Mouse (Mus musculus) hindbrain, embryonic 12.5 days (tissue): ENCODE measurements around the gene Tspan17. TPM values are rescaled to one million over a fixed set of nuclear protein-coding genes. Genes with fewer than 3 reads are reported as not detected.

ENCODE experiments used
- ATAC-seq: fragments of 200-750 bp; cut with Nextera tagmentation; 2 replicates; pipeline ENCODE4 v1.8.0; 2017; ENCODE audit warnings: moderate TSS enrichment; ENCODE audit not compliant: low FRiP score
- H3K27ac ChIP-seq: fragments of 300-500 bp; sonication (generic); 2 replicates; pipeline ENCODE4 v1.5.1; 2016; ENCODE audit warnings: mild to moderate bottlenecking
- H3K27me3 ChIP-seq: fragments of 300-500 bp; sonication (generic); 2 replicates; pipeline ENCODE4 v1.6.1; 2016; ENCODE audit warnings: mild to moderate bottlenecking
- H3K36me3 ChIP-seq: fragments of 300-500 bp; sonication (generic); 2 replicates; pipeline ENCODE4 v1.6.1; 2016; ENCODE audit warnings: mild to moderate bottlenecking
- H3K4me1 ChIP-seq: fragments of 300-500 bp; sonication (generic); 2 replicates; pipeline ENCODE4 v1.6.1; 2016
- H3K4me2 ChIP-seq: fragments of 300-500 bp; sonication (generic); replicated peaks from 2 replicates; pipeline ENCODE4 v1.6.1; 2016; ENCODE audit warnings: mild to moderate bottlenecking
- H3K4me3 ChIP-seq: fragments of 300-500 bp; sonication (generic); 2 replicates; pipeline ENCODE4 v1.5.1; 2016; ENCODE audit warnings: mild to moderate bottlenecking
- H3K9ac ChIP-seq: fragments of 300-500 bp; sonication (generic); 2 replicates; pipeline ENCODE4 v1.6.1; 2016; ENCODE audit warnings: mild to moderate bottlenecking, moderate library complexity
- H3K9me3 ChIP-seq: fragments of 300-500 bp; sonication (generic); replicated peaks from 2 replicates; pipeline ENCODE4 v1.6.1; 2016; ENCODE audit warnings: mild to moderate bottlenecking
- WGBS: fragments of 180-500 bp; shearing (Covaris S2); methylation state at CpG from one replicate; pipeline ENCODE4 v1.1.7; 2016; 5-methylcytosine and 5-hydroxymethylcytosine counted together
- polyA plus RNA-seq: library from polyadenylated mRNA; unstranded; fragments of >200 nt; fragmentation: Nextera tagmentation; extraction: Ambion mirVana; gene quantifications from 2 replicates; pipeline ENCODE4 v1.2.1, GENCODE M21; 2016

Tspan17 gene
- polyA plus RNA-seq, 1 experiment from 2014 or later, result 35.0 TPM

DNA sequence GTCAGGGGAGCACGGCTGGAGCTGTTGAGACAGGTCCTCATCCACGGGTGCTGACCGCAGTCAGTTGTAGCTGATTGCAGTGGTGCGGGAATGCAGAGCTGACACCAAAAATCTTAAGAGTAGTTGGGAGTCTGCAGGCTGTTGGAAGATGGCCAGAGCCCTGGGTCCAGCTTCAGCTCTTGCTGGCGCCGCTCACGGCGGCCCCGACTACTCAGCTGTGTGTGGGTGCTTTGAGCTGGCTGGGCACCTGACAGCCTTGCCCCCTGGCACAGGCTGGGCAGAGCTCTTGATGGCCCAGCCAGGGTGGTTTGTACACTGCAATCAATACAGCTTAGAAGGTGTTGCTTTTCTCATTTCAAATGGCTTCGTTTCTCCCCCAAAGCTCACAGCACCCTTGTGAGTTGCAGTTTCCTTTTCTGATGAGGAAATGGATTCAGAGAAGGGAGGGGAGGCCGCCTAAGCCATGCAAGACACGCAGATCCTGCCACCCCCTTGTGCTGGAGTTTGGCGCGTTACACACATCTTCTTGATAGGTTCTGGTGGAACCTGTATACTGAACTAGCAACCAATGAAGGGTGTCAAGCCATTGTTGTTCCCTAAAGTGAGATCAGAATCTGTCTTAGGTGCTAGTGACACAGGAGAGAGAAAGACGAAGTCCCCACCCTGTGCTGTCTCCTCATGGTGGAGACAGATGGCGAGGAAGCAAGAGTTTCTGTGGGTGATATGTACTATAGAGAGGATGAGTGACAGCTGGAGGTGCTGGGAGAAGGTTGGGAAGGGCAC is 8.9 kb downstream of the Tspan17 start:
- Histone ChIP-seq H3K9ac (no peak overlapping the region), H3K9me3 (no peaks in the 10 kb centered on the region), H3K4me1 (no peaks in the 10 kb centered on the region), H3K27me3 (peaks cover 41% of the 10 kb centered on the region), H3K4me2 (no peak overlapping the region), H3K36me3 (no peaks in the 10 kb centered on the region), H3K4me3 (no peak overlapping the region), H3K27ac (no peak overlapping the region)
- no peak for ATAC-seq
- 80% methylated on average over 16 of the region's 16 CpGs for WGBS

DNA sequence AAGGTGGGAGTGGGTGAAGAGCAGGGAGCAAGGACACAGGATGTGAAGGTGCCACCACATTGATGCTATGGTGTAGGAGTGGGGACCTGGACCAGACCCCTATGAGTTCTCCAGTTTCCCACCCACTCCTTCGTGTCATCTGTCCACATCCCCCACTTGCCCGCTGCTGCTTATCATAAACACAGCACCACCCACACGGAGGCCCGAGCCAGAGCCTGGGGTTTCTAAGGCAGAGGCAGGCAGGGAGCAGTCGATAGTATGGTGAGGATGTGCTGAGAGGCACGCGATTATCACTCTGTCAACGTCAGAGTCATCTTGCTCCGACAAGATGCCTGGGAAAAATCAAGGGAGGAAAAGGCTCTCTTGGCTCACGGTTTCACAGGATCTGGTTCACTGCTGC is 9.6 kb downstream of the Tspan17 start:
- 75% methylated on average over 10 of the region's 10 CpGs for WGBS
- peaks cover 38% of the 10 kb centered on the region for H3K27me3 ChIP-seq
- no peak overlapping the region for H3K4me2 ChIP-seq
- no peak overlapping the region for H3K27ac ChIP-seq
- H3K36me3 ChIP-seq, result no peaks in the 10 kb centered on the region
- no peak overlapping the region for H3K9ac ChIP-seq
- H3K4me3 ChIP-seq, result no peak overlapping the region
- H3K9me3 ChIP-seq, result no peaks in the 10 kb centered on the region
- H3K4me1 ChIP-seq, result no peaks in the 10 kb centered on the region
- no peak for ATAC-seq

DNA sequence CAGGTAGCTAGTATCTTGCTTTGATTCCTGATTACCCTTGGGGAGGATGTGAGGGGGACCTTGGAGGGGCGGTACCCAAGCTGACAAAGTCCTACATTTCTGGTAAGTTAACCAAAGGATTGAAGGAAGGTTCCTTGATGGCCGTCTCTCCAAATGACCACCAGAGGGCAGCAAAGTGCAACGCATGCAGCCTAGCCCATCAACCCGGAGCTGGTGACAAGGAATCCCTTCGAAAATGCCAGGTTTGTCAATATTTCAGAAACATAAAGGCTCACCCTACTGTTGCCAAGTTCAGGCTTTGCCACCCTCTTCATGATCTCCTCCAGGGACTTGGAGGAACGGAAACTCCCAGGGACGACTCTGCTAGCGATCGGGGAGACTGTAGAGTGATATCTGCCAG is 10.5 kb downstream of the Tspan17 start:
- 29% methylated on average over 9 of the region's 9 CpGs for WGBS
- no peaks in the 10 kb centered on the region for H3K9me3 ChIP-seq

DNA sequence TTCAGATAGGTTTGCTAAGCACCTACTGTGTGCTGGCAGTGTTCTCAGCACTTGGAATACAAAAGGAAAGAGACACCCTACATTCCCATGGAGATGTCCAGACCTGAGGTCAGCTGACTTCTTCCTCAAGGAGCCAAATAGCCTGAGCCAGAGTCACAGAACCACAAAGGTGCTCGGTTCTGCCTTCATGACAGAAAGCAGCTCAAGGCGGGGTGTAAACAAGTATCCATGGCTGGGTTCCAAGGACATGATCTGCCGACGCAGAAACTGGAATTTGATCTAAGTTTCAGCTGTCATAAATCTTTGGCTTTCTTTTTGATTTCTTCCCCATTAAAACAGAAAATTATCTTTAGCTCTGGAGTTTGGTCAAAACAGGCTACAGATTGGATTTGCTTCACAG is 11.0 kb downstream of the Tspan17 start:
- ATAC-seq, result no peak
- WGBS, result 79% methylated on average over 4 of the region's 4 CpGs
- Histone ChIP-seq H3K4me3 (no peak overlapping the region), H3K4me2 (no peak overlapping the region), H3K27ac (no peak overlapping the region), H3K36me3 (no peaks in the 10 kb centered on the region), H3K9ac (no peak overlapping the region), H3K27me3 (peaks cover 47% of the 10 kb centered on the region), H3K9me3 (no peaks in the 10 kb centered on the region), H3K4me1 (no peaks in the 10 kb centered on the region)

More for the DNA sequence above, 10.5 kb downstream of the Tspan17 start:
- H3K4me3 ChIP-seq, result no peak overlapping the region
- no peak for ATAC-seq
- no peaks in the 10 kb centered on the region for H3K4me1 ChIP-seq
- H3K4me2 ChIP-seq, result 0 out of 2 replicates have a peak overlapping the region, but pooled peaks have one; percentile 13
- no peak overlapping the region for H3K9ac ChIP-seq
- peaks cover 46% of the 10 kb centered on the region for H3K27me3 ChIP-seq
- no peak overlapping the region for H3K27ac ChIP-seq
- no peaks in the 10 kb centered on the region for H3K36me3 ChIP-seq

DNA sequence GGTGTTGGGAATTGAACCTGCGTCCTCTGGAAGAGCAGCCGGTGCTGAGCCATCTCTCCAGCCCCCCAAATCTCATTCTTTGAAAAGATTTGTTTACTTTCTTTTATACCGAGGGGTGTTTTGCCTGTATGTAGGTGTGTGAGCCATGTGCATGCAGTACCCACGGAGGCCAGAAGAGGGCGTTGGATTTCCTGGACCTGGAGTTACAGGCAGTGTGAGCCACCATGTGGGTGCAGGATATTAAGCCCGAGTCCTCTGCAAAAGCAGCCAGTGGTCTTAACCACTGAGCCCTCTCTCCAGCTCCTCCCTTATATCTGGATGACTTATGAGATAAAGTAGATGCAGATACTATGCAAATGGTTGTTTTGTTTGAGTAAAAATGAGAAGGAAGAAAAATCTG is 13.8 kb downstream of the Tspan17 start:
- no peaks in the 10 kb centered on the region for H3K36me3 ChIP-seq
- 81% methylated on average over 6 of the region's 6 CpGs for WGBS
- peaks cover 8% of the 10 kb centered on the region for H3K4me1 ChIP-seq
- no peak for ATAC-seq
- H3K27ac ChIP-seq, result no peak overlapping the region
- H3K4me3 ChIP-seq, result no peak overlapping the region
- H3K9me3 ChIP-seq, result no peaks in the 10 kb centered on the region
- no peak overlapping the region for H3K4me2 ChIP-seq
- H3K9ac ChIP-seq, result no peak overlapping the region
- peaks cover 46% of the 10 kb centered on the region for H3K27me3 ChIP-seq

DNA sequence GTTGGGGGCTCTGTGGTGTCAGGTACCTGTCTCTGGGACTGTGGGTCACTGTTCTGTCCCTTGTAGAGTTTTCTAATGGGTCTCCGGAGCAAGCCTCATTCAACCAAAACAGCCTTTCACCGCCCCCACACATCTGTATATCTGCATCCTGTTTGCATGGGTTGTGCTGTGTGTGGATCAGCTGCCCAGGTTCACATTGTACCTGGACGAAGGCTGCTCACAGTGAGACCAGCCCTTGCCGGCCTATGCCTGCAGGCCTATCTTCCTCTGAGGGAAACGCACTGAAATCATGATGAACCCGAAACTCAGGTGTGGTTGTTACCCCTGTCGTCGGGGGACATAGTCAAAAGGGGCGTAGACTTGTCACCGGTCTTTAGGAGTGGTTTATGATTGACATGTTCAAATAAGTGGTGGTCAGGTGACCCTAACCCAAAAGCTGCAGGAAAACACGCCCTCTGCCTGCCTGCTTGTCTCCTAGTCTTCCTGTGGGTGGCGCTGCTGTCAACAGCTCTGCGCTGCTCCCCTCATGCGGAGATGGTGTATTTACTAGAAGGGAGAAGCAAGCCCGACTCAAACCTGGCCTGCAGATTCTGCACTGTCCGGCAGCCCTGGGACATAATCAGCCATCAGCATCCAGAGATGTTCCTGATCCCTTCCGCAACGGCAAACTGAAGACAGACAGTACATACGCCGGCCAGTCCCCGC is 16.1 kb downstream of the Tspan17 start:
- Histone ChIP-seq H3K36me3 (no peaks in the 10 kb centered on the region), H3K27ac (no peak overlapping the region), H3K4me3 (no peak overlapping the region), H3K4me2 (no peak overlapping the region), H3K9me3 (no peaks in the 10 kb centered on the region), H3K4me1 (peaks cover 8% of the 10 kb centered on the region), H3K27me3 (peaks cover 42% of the 10 kb centered on the region), H3K9ac (no peak overlapping the region)
- ATAC-seq, result no peak
- WGBS, result 45% methylated on average over 21 of the region's 21 CpGs

DNA sequence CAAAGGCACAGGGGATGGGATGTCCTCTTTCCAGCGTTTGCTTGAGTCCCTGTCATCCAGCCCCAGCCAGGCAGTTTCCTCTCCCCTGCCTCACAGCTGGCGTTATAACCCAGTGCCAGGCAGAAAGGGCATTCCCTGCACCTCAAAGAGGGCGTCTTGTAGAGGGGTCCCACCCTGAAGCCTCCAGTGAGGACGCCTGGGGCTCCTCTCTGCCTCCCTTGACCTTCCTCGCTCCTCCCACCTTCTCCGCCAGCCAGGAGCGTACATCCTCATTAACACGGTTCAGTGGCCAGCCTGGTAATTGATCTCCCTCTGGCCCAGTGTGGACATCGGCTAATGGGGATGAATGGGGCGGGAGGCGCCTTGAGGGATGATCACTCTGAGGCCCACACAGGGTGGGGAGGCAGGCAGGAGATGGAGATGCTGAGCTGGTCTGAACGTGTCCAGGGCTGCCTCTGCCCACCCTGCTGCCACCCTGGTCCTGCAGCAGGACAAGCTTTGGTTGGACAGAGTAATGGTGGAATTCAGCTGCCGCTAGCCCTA is 17.3 kb downstream of the Tspan17 start:
- H3K4me1 ChIP-seq, result peaks cover 8% of the 10 kb centered on the region
- 0 out of 2 replicates have a peak overlapping the region, but pooled peaks have one; percentile 32 for H3K27ac ChIP-seq
- H3K9ac ChIP-seq, result no peak overlapping the region
- H3K4me2 ChIP-seq, result no peak overlapping the region
- H3K9me3 ChIP-seq, result no peaks in the 10 kb centered on the region
- 21% methylated on average over 13 of the region's 13 CpGs for WGBS
- H3K36me3 ChIP-seq, result no peaks in the 10 kb centered on the region
- H3K27me3 ChIP-seq, result peaks cover 39% of the 10 kb centered on the region
- no peak; the same call in 1 of the 2 replicates for ATAC-seq
- no peak overlapping the region for H3K4me3 ChIP-seq

DNA sequence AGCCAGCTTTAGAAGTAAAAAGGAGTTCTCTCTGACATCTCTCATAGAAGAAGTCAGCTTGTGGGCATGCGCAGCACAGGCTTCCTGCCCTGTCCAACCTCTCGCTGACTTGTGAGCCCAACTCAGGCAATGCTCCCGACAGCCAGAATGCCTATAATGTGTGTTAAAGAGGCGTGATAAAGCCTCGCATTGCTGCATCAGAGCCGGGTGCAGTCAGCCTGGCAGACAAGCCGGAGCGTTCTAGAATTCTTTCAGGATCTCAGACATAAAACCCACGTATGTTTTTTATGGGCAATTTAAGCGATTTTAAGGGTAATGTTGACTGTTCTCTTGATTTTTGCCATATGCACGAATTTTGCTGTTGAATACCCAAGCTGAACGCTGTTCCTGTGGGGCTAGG is 18.9 kb downstream of the Tspan17 start:
- no peak overlapping the region for H3K27ac ChIP-seq
- no peak overlapping the region for H3K4me3 ChIP-seq
- 81% methylated on average over 12 of the region's 12 CpGs for WGBS
- H3K4me2 ChIP-seq, result no peak overlapping the region
- H3K36me3 ChIP-seq, result no peaks in the 10 kb centered on the region
- peaks cover 44% of the 10 kb centered on the region for H3K27me3 ChIP-seq
- H3K9ac ChIP-seq, result no peak overlapping the region
- ATAC-seq, result no peak
- H3K4me1 ChIP-seq, result peaks cover 8% of the 10 kb centered on the region
- H3K9me3 ChIP-seq, result no peaks in the 10 kb centered on the region

DNA sequence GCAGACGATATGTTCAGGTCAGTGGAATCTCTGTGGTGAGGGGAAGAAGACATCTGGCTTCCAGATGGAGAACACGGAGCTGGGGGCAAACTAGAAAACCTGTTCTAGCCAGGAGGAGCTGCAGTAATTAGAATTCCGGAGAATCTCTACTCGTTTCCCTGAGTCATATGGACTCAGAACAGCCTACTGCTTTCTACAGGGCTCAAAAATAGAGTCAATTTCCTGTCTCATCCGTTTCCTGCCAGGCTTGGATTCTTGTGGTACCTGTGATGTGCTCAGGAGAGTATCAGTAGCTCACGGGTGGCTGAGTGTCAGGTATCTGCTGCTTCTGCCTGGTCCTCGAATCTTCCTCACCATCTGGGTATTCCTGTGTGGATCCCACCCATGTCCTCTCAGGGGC is 22.3 kb downstream of the Tspan17 start:
- Histone ChIP-seq H3K9me3 (no peaks in the 10 kb centered on the region), H3K9ac (no peak overlapping the region), H3K4me3 (no peak overlapping the region), H3K27me3 (peaks cover 17% of the 10 kb centered on the region), H3K4me1 (peaks cover 4% of the 10 kb centered on the region), H3K36me3 (no peaks in the 10 kb centered on the region), H3K27ac (no peak overlapping the region), H3K4me2 (no peak overlapping the region)
- ATAC-seq, result no peak
- WGBS, result 64% methylated on average over 7 of the region's 7 CpGs

DNA sequence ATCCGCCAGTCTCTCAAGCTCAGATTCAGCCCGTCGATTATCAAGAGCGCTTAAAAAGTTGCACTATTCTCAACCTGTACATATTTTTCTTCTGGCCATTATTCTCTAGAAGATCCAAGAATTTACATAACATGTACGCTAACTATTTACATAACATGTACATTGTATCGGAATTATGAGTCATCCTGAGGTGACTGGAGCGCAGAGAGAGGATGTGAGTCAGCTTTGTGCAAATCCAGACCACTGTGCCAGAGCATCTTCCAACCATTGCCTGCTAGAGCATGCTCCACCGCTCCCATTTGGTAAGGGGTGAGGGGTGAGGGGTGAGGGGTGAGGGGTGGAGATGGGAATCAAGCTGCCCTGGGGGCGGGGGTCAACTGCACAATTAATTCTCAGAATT is 24.2 kb downstream of the Tspan17 start:
- H3K36me3 ChIP-seq, result no peaks in the 10 kb centered on the region
- no peak overlapping the region for H3K4me2 ChIP-seq
- H3K27me3 ChIP-seq, result peaks cover 10% of the 10 kb centered on the region; the same call in 1 of the 2 replicates
- peaks cover 5% of the 10 kb centered on the region for H3K4me1 ChIP-seq
- no peak for ATAC-seq
- no peak overlapping the region for H3K9ac ChIP-seq
- no peak overlapping the region for H3K4me3 ChIP-seq
- H3K27ac ChIP-seq, result no peak overlapping the region
- H3K9me3 ChIP-seq, result no peaks in the 10 kb centered on the region
- WGBS, result 90% methylated on average over 9 of the region's 9 CpGs

DNA sequence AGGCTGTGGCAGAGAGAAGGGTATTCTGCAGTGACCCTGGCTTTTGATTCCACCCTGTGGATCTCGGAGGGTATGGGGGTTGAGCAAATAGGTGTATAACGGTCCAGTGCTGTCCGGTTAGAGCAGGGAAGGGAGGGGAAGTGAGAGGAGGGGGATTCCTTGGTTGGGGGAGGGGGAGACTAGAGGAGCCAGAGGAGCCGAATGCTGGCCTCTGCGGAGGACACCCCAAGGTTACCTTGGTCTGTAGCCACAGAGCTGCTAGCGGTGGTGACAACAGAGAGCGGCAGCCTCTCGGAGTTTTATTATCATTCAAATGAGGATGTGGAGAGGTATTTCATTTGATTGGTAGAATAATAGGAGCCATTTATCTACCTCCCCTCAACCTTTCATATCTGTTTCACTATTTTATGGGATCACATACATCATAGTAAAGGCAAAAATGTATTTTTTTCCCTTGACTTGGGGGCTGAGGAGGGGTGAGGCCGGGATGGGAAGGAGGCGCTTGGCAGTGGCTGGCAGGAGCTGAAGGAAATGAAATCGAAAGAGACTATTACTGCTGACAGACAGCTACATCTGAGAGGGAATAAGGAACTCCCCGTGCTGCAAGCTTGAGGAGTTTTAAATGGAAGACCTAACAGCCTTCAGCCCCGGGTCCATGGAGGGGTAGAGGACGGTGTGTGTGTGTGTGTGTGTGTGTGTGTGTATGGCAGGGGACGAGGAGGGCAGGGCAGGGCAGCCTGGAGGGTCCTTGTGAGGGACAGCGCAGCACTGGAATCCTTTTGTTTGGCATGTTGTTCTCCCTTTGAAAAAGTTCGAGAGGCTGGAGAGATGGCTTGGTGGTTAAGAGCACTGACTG is 29.4 kb downstream of the Tspan17 start:
- Histone ChIP-seq H3K4me1 (peaks cover 12% of the 10 kb centered on the region), H3K36me3 (no peaks in the 10 kb centered on the region), H3K4me2 (peak overlapping the region; percentile 11; the same call in 1 of the 2 replicates), H3K27me3 (0 out of 2 replicates have a peak, but pooled peaks cover 2% of the 10 kb centered on the region), H3K27ac (peak overlapping the region; percentile 68), H3K9ac (peak overlapping the region; percentile 32; the same call in 1 of the 2 replicates), H3K9me3 (no peaks in the 10 kb centered on the region), H3K4me3 (no peak overlapping the region)
- ATAC-seq, result peak; percentile 73
- 14% methylated on average over 17 of the region's 17 CpGs for WGBS

DNA sequence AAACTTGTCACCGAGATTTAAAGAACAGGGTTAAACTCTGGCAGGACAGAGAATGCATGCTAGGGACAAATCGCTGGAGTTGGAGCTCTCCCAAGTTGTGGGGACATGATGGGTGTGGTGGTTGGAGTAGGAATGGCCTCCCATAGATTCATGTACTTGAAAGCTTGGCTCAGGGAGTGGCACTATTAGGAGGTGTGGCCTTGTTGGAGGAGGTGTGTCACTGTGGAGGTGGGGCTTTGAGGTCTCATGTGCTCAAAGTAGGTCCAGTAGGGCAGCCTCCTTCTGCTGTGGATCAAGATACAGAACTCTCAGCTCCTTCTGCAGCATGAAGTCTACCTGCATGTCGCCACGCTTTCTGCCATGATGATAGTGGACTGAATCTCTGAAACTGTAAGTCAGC is 31.9 kb downstream of the Tspan17 start:
- WGBS, result 83% methylated on average over 4 of the region's 4 CpGs
- Histone ChIP-seq H3K4me3 (no peak overlapping the region), H3K4me1 (peaks cover 24% of the 10 kb centered on the region), H3K9me3 (no peaks in the 10 kb centered on the region), H3K27me3 (0 out of 2 replicates have a peak, but pooled peaks cover 2% of the 10 kb centered on the region), H3K9ac (no peak overlapping the region), H3K36me3 (no peaks in the 10 kb centered on the region), H3K4me2 (no peak overlapping the region), H3K27ac (no peak overlapping the region)
- ATAC-seq, result no peak
